Mouse (Mus musculus): ENCODE results near the gene Fhl2. TPM values are rescaled to one million over a fixed set of nuclear protein-coding genes. Genes with fewer than 3 reads are reported as not detected.
A peak's percentile ranks its signal among the peaks of the same experiment; 100 is the strongest.

The Fhl2 gene
- polyA plus RNA-seq, 1 experiment from 2014 or later, result 16.4 TPM

DNA sequence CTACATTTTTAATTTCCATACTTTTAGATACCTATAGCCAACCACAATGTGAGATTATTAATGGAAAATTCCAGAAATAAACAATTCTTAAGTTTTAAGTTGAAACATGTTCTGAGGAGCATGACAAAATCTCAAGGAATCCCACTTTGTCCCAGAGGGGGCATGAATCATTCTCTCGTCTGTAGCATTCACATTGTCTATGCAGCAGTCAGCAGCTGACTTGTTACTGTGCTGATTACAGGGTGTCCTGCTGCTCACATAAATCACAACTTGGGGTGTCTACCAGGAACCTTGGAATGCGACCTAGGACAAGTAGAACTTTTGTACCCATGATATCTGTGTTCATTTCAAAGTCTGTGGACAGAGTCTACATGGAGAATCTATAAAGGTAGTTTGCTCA, 49.3 kb downstream of the Fhl2 start:
- Histone ChIP-seq H3K27me3 (replicated peaks; ENCODE audit: control insufficient read depth, insufficient read depth, low read length) (no peaks in the 10 kb centered on the region), H3K9ac (replicated peaks; ENCODE audit: low read depth, low read length) (no peak overlapping the region)
- 70% methylated on average over 2 of the region's 2 CpGs for WGBS

DNA sequence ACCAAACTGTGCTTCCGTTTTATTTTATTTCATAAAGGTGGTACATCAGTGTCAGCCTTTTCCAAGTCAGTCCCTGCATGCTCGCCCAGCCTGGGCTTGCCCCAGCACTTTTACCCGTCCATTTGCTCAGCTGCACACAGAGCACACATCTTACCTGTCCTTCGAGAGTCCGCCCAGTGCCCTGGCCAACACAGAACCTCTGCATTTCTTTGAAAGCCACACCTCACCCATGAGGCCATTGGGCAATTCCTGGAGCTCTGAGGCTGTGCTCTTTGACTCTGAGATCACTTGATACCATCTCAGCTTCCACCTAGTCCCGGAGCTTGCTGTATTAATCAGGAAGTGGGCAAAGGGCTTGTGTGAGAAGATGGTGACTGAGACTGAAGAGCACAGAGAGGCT, 51.4 kb downstream of the Fhl2 start:
- Histone ChIP-seq H3K4me1 (replicated peaks; ENCODE audit: control insufficient read depth, insufficient read depth, low read length) (peaks cover 14% of the 10 kb centered on the region), H3K27ac (ENCODE audit: low read length) (no peak overlapping the region), H3K4me2 (ENCODE audit: low read length) (no peak overlapping the region), H3K9ac (replicated peaks; ENCODE audit: low read depth, low read length) (no peak overlapping the region), H3K9me3 (ENCODE audit: control insufficient read depth, low read length) (no peaks in the 10 kb centered on the region), H3K36me3 (ENCODE audit: control insufficient read depth, insufficient read depth) (no peaks in the 10 kb centered on the region), H3K4me3 (replicated peaks; ENCODE audit: low read length) (no peak overlapping the region), H3K27me3 (replicated peaks; ENCODE audit: control insufficient read depth, insufficient read depth, low read length) (no peaks in the 10 kb centered on the region)
- 97% methylated on average over 6 of the region's 6 CpGs for WGBS
- ATAC-seq, result no peak

More for the DNA sequence above, 49.3 kb downstream of the Fhl2 start:
- Histone ChIP-seq H3K4me1 (replicated peaks; ENCODE audit: control insufficient read depth, insufficient read depth, low read length) (peaks cover 10% of the 10 kb centered on the region), H3K4me2 (ENCODE audit: low read length) (no peak overlapping the region), H3K4me3 (replicated peaks; ENCODE audit: low read length) (no peak overlapping the region), H3K27ac (ENCODE audit: low read length) (no peak overlapping the region), H3K9me3 (ENCODE audit: control insufficient read depth, low read length) (no peaks in the 10 kb centered on the region), H3K36me3 (ENCODE audit: control insufficient read depth, insufficient read depth) (no peaks in the 10 kb centered on the region)
- no peak for ATAC-seq

DNA sequence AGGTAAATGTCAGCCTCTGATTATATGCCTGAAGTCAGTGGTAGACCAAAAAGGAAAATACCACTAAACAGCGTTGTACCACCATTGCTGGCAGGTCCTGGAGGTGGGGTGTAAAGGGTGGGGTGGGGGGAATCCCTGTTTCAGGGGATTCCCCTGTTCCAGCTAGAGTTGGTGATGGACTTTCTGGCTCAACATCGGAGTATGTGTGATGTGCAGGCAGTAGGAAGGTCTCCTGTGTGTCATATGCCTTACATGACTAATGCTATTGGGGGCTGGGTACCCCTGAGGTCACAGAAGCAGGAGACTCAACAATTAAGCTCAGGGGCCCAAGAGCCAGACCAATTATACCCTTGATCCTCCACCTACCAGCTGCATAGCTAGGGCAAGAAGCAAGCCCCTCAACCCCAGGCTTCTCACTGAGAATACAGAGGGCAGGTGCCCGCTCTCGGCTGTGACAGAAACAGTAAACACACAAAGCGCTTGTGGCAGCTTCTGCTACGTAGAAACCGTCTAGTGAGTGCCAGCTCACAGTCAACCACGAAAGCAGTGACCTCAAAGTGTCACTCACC, 52.4 kb downstream of the Fhl2 start:
- Histone ChIP-seq H3K4me3 (replicated peaks; ENCODE audit: low read length) (no peak overlapping the region), H3K27me3 (replicated peaks; ENCODE audit: control insufficient read depth, insufficient read depth, low read length) (no peaks in the 10 kb centered on the region), H3K4me1 (replicated peaks; ENCODE audit: control insufficient read depth, insufficient read depth, low read length) (peaks cover 14% of the 10 kb centered on the region), H3K27ac (ENCODE audit: low read length) (no peak overlapping the region), H3K9ac (replicated peaks; ENCODE audit: low read depth, low read length) (no peak overlapping the region), H3K9me3 (ENCODE audit: control insufficient read depth, low read length) (no peaks in the 10 kb centered on the region), H3K36me3 (ENCODE audit: control insufficient read depth, insufficient read depth) (no peaks in the 10 kb centered on the region), H3K4me2 (ENCODE audit: low read length) (no peak overlapping the region)
- 83% methylated on average over 8 of the region's 8 CpGs for WGBS
- no peak for ATAC-seq

DNA sequence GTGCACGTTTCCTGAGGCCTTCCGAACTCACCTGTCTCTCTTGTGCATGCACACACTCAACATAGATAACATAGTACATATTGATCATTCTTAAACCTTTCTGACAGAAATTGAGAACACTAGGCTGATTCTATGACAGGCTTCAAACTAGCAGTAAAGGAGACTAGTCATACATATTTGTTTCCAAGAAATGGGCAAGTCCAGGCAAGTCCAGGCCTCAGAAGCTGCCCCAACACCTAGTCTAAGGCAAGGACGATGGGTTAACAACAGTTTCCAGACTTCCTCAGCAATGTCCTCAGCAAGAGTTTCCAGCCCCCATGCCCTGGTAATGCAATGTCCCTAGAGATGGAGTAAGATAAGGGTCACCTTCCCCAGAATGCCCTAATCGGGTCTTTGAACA, 53.0 kb downstream of the Fhl2 start:
- H3K4me1 ChIP-seq (replicated peaks; ENCODE audit: control insufficient read depth, insufficient read depth, low read length), result peaks cover 14% of the 10 kb centered on the region
- no peak for ATAC-seq
- no peaks in the 10 kb centered on the region for H3K36me3 ChIP-seq (ENCODE audit: control insufficient read depth, insufficient read depth)
- no peak overlapping the region for H3K27ac ChIP-seq (ENCODE audit: low read length)
- no peak overlapping the region for H3K9ac ChIP-seq (replicated peaks; ENCODE audit: low read depth, low read length)
- H3K4me2 ChIP-seq (ENCODE audit: low read length), result no peak overlapping the region
- no peak overlapping the region for H3K4me3 ChIP-seq (replicated peaks; ENCODE audit: low read length)
- H3K9me3 ChIP-seq (ENCODE audit: control insufficient read depth, low read length), result no peaks in the 10 kb centered on the region
- 92% methylated on average over 4 of the region's 4 CpGs for WGBS
- H3K27me3 ChIP-seq (replicated peaks; ENCODE audit: control insufficient read depth, insufficient read depth, low read length), result no peaks in the 10 kb centered on the region

DNA sequence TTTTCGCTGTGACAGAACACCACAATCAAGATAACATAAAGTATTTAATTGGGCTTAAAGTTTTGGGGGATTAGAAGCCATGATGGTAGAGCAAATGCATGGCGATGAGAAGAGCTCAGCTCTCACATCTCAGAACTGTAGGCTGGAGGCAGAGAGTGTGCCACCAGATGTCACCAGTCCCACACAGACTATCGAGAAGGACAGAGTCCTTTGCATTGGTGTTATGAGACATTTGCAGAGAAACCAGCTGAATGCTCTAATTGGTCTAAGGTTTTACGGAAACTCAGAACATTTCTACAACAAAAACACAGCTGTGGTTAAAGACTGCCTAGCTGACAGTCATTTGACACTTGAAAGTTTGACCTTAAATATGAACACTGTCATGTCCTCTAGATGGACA, 53.5 kb downstream of the Fhl2 start:
- Histone ChIP-seq H3K4me2 (ENCODE audit: low read length) (no peak overlapping the region), H3K27me3 (replicated peaks; ENCODE audit: control insufficient read depth, insufficient read depth, low read length) (no peaks in the 10 kb centered on the region), H3K4me1 (replicated peaks; ENCODE audit: control insufficient read depth, insufficient read depth, low read length) (peaks cover 14% of the 10 kb centered on the region), H3K27ac (ENCODE audit: low read length) (no peak overlapping the region; the same call in 1 of the 2 replicates), H3K9ac (replicated peaks; ENCODE audit: low read depth, low read length) (no peak overlapping the region), H3K4me3 (replicated peaks; ENCODE audit: low read length) (no peak overlapping the region), H3K9me3 (ENCODE audit: control insufficient read depth, low read length) (no peaks in the 10 kb centered on the region), H3K36me3 (ENCODE audit: control insufficient read depth, insufficient read depth) (no peaks in the 10 kb centered on the region)
- WGBS, result 69% methylated on average over 4 of the region's 4 CpGs
- no peak; the same call in 1 of the 2 replicates for ATAC-seq

DNA sequence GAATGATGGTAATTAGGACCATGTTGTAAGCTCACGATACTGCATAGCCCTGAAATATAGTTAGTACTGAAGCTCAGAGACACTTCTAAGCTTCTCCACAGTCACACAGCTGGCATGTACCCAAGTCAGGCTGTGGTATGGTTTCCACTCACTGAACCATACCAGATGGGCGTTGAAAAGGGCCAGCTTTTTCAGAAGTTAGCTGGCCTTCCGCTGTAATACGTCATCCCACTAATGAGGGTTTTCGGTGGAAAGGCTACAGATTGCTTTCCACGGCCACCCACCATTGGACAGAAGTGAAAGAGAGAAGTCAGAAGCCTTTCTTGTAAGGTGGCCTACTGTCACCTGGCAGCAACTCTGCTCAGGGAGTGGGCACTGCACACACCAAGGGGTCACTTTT, 53.9 kb downstream of the Fhl2 start:
- 30% methylated on average over 6 of the region's 6 CpGs for WGBS
- no peak overlapping the region for H3K4me2 ChIP-seq (ENCODE audit: low read length)
- ATAC-seq, result 0 out of 2 replicates have a peak, but pooled peaks have one; percentile 13
- H3K27ac ChIP-seq (ENCODE audit: low read length), result no peak overlapping the region; the same call in 1 of the 2 replicates
- H3K9ac ChIP-seq (replicated peaks; ENCODE audit: low read depth, low read length), result no peak overlapping the region
- no peaks in the 10 kb centered on the region for H3K27me3 ChIP-seq (replicated peaks; ENCODE audit: control insufficient read depth, insufficient read depth, low read length)
- no peak overlapping the region for H3K4me3 ChIP-seq (replicated peaks; ENCODE audit: low read length)
- no peaks in the 10 kb centered on the region for H3K9me3 ChIP-seq (ENCODE audit: control insufficient read depth, low read length)
- no peaks in the 10 kb centered on the region for H3K36me3 ChIP-seq (ENCODE audit: control insufficient read depth, insufficient read depth)
- H3K4me1 ChIP-seq (replicated peaks; ENCODE audit: control insufficient read depth, insufficient read depth, low read length), result peaks cover 14% of the 10 kb centered on the region

DNA sequence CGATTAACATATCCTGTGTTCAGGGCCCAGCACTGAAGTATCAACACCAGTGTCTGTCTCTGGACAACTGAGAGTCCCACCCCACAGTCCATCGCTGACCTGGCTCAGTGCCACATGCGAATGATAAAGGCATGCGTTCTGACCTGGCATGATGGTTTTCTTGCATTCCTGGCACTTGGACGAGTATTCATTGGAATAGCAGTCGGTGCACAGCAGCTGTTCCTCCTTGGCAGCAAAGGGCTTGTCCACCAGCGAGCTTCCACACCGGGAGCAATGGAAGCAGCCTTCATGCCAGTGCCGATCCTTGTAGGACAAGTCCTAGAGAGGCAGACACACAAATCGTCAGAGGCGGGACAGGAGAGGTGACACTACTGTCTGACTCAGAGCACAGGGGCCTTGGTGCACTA, 55.2 kb downstream of the Fhl2 start:
- H3K36me3 ChIP-seq (ENCODE audit: control insufficient read depth, insufficient read depth), result no peaks in the 10 kb centered on the region
- H3K4me3 ChIP-seq (replicated peaks; ENCODE audit: low read length), result no peak overlapping the region
- no peak overlapping the region for H3K4me2 ChIP-seq (ENCODE audit: low read length)
- WGBS, result 57% methylated on average over 11 of the region's 11 CpGs
- peaks cover 19% of the 10 kb centered on the region for H3K4me1 ChIP-seq (replicated peaks; ENCODE audit: control insufficient read depth, insufficient read depth, low read length)
- no peak overlapping the region for H3K27ac ChIP-seq (ENCODE audit: low read length)
- no peak for ATAC-seq
- no peaks in the 10 kb centered on the region for H3K27me3 ChIP-seq (replicated peaks; ENCODE audit: control insufficient read depth, insufficient read depth, low read length)
- H3K9me3 ChIP-seq (ENCODE audit: control insufficient read depth, low read length), result no peaks in the 10 kb centered on the region
- no peak overlapping the region for H3K9ac ChIP-seq (replicated peaks; ENCODE audit: low read depth, low read length)

DNA sequence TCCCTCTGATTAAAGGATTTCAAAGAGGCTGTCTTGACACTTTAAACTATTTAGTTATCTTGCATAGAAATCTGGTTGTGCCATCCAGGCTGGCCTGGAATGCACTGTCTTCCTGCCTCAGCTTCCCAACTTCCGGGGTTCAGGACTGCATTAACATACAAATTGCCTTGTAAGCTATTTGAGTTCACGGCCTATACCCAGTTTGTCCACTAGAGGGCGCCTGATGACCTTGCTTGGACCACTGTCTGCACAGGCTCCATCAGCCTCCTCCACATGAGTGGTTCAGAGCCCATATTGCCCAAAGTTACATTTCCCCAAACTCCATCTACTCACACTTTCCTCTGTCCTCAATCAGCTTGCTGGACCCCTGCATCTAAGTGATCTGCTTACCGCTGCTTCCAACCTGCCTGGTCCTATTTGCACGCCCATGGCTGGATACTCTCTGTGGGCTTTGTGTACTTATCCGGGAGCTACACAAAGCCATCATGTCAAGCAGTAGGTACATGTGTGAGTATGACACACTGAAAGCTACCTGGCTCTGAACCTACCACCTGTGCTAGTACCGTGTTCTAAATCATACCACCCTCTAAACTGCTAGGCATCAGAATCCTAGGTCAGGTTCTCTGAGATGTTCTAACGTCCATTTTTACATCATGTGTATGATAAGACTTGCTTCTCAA, 57.1 kb downstream of the Fhl2 start:
- Histone ChIP-seq H3K27me3 (replicated peaks; ENCODE audit: control insufficient read depth, insufficient read depth, low read length) (no peaks in the 10 kb centered on the region), H3K36me3 (ENCODE audit: control insufficient read depth, insufficient read depth) (no peaks in the 10 kb centered on the region), H3K4me3 (replicated peaks; ENCODE audit: low read length) (no peak overlapping the region), H3K4me2 (ENCODE audit: low read length) (no peak overlapping the region), H3K9ac (replicated peaks; ENCODE audit: low read depth, low read length) (no peak overlapping the region), H3K9me3 (ENCODE audit: control insufficient read depth, low read length) (no peaks in the 10 kb centered on the region), H3K4me1 (replicated peaks; ENCODE audit: control insufficient read depth, insufficient read depth, low read length) (peaks cover 24% of the 10 kb centered on the region), H3K27ac (ENCODE audit: low read length) (no peak overlapping the region)
- ATAC-seq, result peak; percentile 54
- WGBS, result 52% methylated on average over 8 of the region's 8 CpGs

DNA sequence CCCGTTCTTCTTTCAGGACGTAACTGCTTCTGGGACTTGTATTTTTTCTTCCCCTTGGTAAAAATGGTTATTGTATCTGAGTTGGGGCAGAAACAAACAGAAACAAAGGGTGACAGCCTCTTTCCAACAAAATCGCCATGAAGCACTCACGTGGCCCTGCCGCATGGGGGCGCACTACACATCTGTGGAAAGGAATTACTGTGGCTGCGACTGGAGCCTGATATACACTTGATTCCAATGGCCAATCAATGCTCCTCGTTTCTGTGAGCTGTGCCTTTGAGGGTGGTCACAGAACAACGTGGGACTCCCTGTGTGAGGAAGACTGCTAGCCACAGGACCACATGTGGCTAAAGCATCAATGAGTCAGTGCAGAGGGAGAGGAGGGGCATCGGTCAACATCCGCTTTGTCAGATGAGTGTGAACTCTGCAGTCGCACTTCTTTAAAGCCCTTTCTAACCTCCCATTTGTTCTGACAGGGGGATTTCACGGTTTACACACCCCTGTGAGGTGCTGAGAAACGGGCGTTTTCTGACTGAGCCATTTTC, 58.4 kb downstream of the Fhl2 start:
- Histone ChIP-seq H3K4me2 (ENCODE audit: low read length) (no peak overlapping the region), H3K36me3 (ENCODE audit: control insufficient read depth, insufficient read depth) (no peaks in the 10 kb centered on the region), H3K4me1 (replicated peaks; ENCODE audit: control insufficient read depth, insufficient read depth, low read length) (peaks cover 21% of the 10 kb centered on the region), H3K27me3 (replicated peaks; ENCODE audit: control insufficient read depth, insufficient read depth, low read length) (no peaks in the 10 kb centered on the region), H3K9me3 (ENCODE audit: control insufficient read depth, low read length) (no peaks in the 10 kb centered on the region), H3K27ac (ENCODE audit: low read length) (peak overlapping the region; percentile 68; the same call in 1 of the 2 replicates), H3K4me3 (replicated peaks; ENCODE audit: low read length) (no peak overlapping the region), H3K9ac (replicated peaks; ENCODE audit: low read depth, low read length) (no peak overlapping the region)
- no peak for ATAC-seq
- WGBS, result 79% methylated on average over 15 of the region's 15 CpGs

Measured in forebrain, embryonic 16.5 days (tissue).